Mouse (Mus musculus): Measurements from ENCODE around the gene Socs2. TPM values are rescaled to one million over a fixed set of nuclear protein-coding genes. Genes with fewer than 3 reads are reported as not detected.

Socs2 gene
- 0.19 and 0.74 TPM in 2 replicates for polyA plus RNA-seq (2012; ENCODE audit: insufficient read depth, insufficient read length, missing spikeins)

GRCm38 (mm10) chr10:95416685-95417495 lies at the start of gene Socs2:
Gene Socs2 (minus strand): TSS chr10:95417180.
- H3K4me1 ChIP-seq (ENCODE audit: control insufficient read depth, insufficient read depth, low read length): peaks cover 3% of the 10 kb centered on the region; the same call in 1 of the 2 replicates
- peak within 1 kb of the TSS; percentile 64 for H3K4me3 ChIP-seq (ENCODE audit: insufficient read depth, low read length)
- no peak within 1 kb of the TSS for H3K27ac ChIP-seq (ENCODE audit: insufficient read depth, low read depth, low read length)
- TF ChIP-seq CTCF (IDR thresholded peaks at IDR 0.05; ENCODE audit: low read depth, low read length) (no peak), POLR2A (IDR thresholded peaks at IDR 0.05; ENCODE audit: borderline replicate concordance, low read depth, low read length) (no peak)

DNA sequence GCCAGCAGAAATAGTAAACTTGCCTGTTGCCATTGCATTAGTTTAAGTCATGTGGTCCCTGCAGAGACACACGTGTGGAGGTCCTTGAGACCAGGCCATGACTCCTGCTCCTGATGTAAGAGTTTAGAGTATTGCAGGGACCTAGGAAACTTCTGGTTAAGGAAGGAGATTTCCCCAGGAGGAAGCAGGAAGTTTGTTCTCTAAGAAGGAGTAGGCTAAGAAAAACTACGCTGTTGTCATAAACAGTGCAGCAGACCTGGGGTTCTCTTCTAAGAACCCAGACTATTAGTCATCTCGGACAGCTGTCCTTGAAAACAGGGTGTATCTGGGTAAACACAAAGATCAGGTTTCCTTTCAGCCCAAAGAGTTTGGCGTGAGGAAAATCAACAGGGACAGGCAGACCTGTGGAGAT lies 48.5 kb upstream of the Socs2 start:
- no peak overlapping the region for H3K27ac ChIP-seq (ENCODE audit: insufficient read depth, low read depth, low read length)
- TF ChIP-seq CTCF (IDR thresholded peaks at IDR 0.05; ENCODE audit: low read depth, low read length): no peak
- TF ChIP-seq POLR2A (IDR thresholded peaks at IDR 0.05; ENCODE audit: borderline replicate concordance, low read depth, low read length): no peak
- H3K4me1 ChIP-seq (ENCODE audit: control insufficient read depth, insufficient read depth, low read length): peaks cover 6% of the 10 kb centered on the region
- no peak overlapping the region for H3K4me3 ChIP-seq (ENCODE audit: insufficient read depth, low read length)

- no peak for TF ChIP-seq POLR2A (IDR thresholded peaks at IDR 0.05; ENCODE audit: borderline replicate concordance, low read depth, low read length)
- no peak for TF ChIP-seq CTCF (IDR thresholded peaks at IDR 0.05; ENCODE audit: low read depth, low read length)
- Histone ChIP-seq H3K27ac (ENCODE audit: insufficient read depth, low read depth, low read length) (no peak overlapping the region), H3K4me3 (ENCODE audit: insufficient read depth, low read length) (no peak overlapping the region)
Measured at GRCm38 (mm10) chr10:95464527-95464926, 47.5 kb upstream of the Socs2 start.

DNA sequence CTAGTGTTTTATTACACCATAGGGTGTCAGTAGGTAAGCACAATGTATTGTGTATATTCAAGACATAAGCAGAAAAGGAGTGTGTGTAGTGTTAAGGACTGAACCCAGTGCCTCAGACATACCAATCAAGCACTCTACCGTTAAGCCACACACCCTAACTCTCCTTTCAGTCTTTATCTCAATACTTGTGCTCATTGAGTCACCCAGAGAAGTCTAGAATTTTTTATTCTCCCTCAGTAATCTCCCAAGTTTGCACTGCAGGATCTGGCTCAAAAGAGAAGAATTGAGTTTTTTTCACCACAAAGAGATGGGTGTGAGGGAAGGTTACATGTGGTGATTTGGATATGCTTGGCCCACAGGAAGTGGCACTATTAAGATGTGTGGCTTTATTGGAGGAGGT lies 45.3 kb upstream of the Socs2 start:
- H3K4me3 ChIP-seq (ENCODE audit: insufficient read depth, low read length): no peak overlapping the region
- H3K4me1 ChIP-seq (ENCODE audit: control insufficient read depth, insufficient read depth, low read length): peaks cover 14% of the 10 kb centered on the region
- TF ChIP-seq POLR2A (IDR thresholded peaks at IDR 0.05; ENCODE audit: borderline replicate concordance, low read depth, low read length): no peak
- no peak for TF ChIP-seq CTCF (IDR thresholded peaks at IDR 0.05; ENCODE audit: low read depth, low read length)
- H3K27ac ChIP-seq (ENCODE audit: insufficient read depth, low read depth, low read length): no peak overlapping the region

More at GRCm38 (mm10) chr10:95464527-95464926, 47.5 kb upstream of the Socs2 start:
- H3K4me1 ChIP-seq (ENCODE audit: control insufficient read depth, insufficient read depth, low read length): peaks cover 6% of the 10 kb centered on the region

DNA sequence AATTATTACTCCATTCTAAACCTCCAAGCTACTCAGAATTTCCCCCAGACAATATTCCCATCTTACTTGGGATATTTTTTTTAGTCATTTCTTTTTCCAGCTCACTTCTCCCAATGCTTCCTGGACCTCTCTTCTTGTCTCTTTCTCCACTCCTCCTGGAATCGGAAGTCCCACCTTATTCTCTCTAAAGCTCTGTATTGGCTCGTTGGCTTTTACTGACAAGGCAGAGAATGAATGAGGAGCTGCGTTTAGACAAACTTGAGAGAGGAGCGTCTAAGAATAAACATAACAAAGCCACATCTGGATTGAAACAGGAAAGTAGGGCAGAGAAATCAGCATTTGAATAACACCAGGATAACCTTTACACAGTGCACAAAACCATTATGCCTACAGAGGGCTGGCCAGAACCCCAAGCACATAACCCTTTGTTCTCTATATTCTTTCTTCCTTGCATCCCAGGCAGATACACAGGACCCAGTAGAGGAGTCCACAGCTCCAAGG lies 44.1 kb upstream of the Socs2 start:
- Histone ChIP-seq H3K4me3 (ENCODE audit: insufficient read depth, low read length) (no peak overlapping the region), H3K4me1 (ENCODE audit: control insufficient read depth, insufficient read depth, low read length) (peaks cover 14% of the 10 kb centered on the region), H3K27ac (ENCODE audit: insufficient read depth, low read depth, low read length) (no peak overlapping the region)
- TF ChIP-seq CTCF (IDR thresholded peaks at IDR 0.05; ENCODE audit: low read depth, low read length): no peak
- TF ChIP-seq POLR2A (IDR thresholded peaks at IDR 0.05; ENCODE audit: borderline replicate concordance, low read depth, low read length): no peak

GRCm38 (mm10) chr10:95458050-95458806 lies 41.2 kb upstream of the Socs2 start:
- Histone ChIP-seq H3K27ac (ENCODE audit: insufficient read depth, low read depth, low read length) (no peak overlapping the region), H3K4me3 (ENCODE audit: insufficient read depth, low read length) (no peak overlapping the region), H3K4me1 (ENCODE audit: control insufficient read depth, insufficient read depth, low read length) (peaks cover 8% of the 10 kb centered on the region)
- TF ChIP-seq POLR2A (IDR thresholded peaks at IDR 0.05; ENCODE audit: borderline replicate concordance, low read depth, low read length): no peak
- no peak for TF ChIP-seq CTCF (IDR thresholded peaks at IDR 0.05; ENCODE audit: low read depth, low read length)

DNA sequence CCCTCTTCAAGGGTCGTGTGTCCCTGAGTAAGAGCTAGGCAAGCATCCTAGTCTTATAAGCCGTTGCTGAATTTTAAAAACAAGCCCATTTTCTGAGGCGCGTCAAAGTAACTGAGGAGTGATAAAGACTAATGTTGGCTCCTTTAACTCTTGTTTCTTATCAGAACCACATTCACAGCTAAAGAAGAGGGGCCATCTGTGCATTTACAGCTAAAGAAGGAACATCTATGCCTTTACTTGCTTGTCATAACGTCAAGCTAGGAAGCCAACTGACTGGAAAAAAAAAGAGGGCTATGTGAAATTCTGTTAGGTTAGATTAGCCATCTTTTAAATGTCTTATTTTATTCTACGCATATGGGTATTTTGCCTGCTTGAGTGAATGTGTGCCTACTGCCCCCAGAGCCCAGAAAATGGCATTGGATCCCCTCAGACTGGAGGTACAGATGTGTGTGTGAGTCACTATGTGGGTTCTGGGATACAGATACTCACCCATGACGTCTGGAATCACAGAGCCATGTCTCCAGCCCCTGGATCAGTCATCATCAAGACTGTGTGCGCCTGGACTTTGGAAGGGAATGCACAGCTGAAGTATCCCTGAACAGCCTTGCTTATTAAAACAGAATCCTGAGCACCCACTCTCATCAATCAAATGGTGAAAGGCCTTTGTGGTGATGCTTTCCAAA lies 40.5 kb upstream of the Socs2 start:
- Histone ChIP-seq H3K27ac (ENCODE audit: insufficient read depth, low read depth, low read length) (no peak overlapping the region), H3K4me3 (ENCODE audit: insufficient read depth, low read length) (no peak overlapping the region), H3K4me1 (ENCODE audit: control insufficient read depth, insufficient read depth, low read length) (peaks cover 8% of the 10 kb centered on the region)
- no peak for TF ChIP-seq CTCF (IDR thresholded peaks at IDR 0.05; ENCODE audit: low read depth, low read length)
- no peak for TF ChIP-seq POLR2A (IDR thresholded peaks at IDR 0.05; ENCODE audit: borderline replicate concordance, low read depth, low read length)

- Histone ChIP-seq H3K4me3 (ENCODE audit: insufficient read depth, low read length) (no peak overlapping the region), H3K4me1 (ENCODE audit: control insufficient read depth, insufficient read depth, low read length) (peaks cover 8% of the 10 kb centered on the region), H3K27ac (ENCODE audit: insufficient read depth, low read depth, low read length) (no peak overlapping the region)
- TF ChIP-seq POLR2A (IDR thresholded peaks at IDR 0.05; ENCODE audit: borderline replicate concordance, low read depth, low read length) (no peak), CTCF (IDR thresholded peaks at IDR 0.05; ENCODE audit: low read depth, low read length) (no peak)
Measured at GRCm38 (mm10) chr10:95456103-95456502, 39.1 kb upstream of the Socs2 start.

DNA sequence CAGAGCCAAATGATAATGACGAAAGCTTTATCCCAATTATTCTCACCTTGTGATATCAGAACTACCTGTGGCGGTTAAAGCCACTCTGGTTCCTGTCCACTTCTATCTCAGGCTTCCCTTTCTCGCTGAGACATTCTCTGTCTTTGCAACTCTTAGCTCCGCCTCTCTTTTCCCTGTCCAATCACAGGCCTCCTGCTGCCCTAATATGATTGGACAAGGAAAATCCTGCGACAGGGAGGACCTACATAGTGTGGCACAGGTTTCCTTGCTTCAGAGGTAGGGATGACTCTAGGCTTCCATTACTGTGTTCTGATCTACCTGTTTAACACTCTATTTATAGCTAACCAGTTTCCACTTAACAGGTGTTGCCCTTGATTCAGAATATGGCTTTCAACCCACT lies 36.3 kb upstream of the Socs2 start:
- H3K27ac ChIP-seq (ENCODE audit: insufficient read depth, low read depth, low read length): no peak overlapping the region
- TF ChIP-seq POLR2A (IDR thresholded peaks at IDR 0.05; ENCODE audit: borderline replicate concordance, low read depth, low read length): no peak
- TF ChIP-seq CTCF (IDR thresholded peaks at IDR 0.05; ENCODE audit: low read depth, low read length): no peak
- H3K4me1 ChIP-seq (ENCODE audit: control insufficient read depth, insufficient read depth, low read length): peaks cover 6% of the 10 kb centered on the region
- H3K4me3 ChIP-seq (ENCODE audit: insufficient read depth, low read length): no peak overlapping the region
